Mouse (Mus musculus): ENCODE measurements around the gene Rsph14. TPM values are rescaled to one million over a fixed set of nuclear protein-coding genes. Genes with fewer than 3 reads are reported as not detected.

The Rsph14 gene
- polyA plus RNA-seq, 1 experiment, result not detected

DNA sequence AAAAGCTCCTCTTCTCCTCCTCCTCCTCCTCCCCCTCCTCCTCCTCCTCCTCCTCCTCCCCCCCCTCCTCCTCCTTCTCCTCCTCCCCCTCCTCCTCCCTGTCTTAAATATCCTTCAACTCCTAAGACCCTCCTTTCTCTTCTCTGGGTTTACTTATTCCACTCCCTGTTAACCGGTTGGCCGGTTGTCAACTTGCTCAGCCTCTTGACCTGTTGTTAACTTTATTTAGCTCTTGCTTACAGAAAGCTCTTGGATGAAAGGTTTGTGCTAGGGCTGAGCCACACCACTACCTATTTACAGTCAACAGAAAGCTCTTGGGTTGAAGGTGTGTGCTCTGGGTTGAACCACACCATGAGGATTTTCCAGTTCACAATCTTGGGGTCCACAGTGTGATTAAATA lies 12.1 kb downstream of the Rsph14 start:
- Histone ChIP-seq H3K4me1 (ENCODE audit: control insufficient read depth) (no peaks in the 10 kb centered on the region), H3K9me3 (ENCODE audit: control insufficient read depth, low read length) (peaks cover 6% of the 10 kb centered on the region; the same call in 1 of the 2 replicates)

DNA sequence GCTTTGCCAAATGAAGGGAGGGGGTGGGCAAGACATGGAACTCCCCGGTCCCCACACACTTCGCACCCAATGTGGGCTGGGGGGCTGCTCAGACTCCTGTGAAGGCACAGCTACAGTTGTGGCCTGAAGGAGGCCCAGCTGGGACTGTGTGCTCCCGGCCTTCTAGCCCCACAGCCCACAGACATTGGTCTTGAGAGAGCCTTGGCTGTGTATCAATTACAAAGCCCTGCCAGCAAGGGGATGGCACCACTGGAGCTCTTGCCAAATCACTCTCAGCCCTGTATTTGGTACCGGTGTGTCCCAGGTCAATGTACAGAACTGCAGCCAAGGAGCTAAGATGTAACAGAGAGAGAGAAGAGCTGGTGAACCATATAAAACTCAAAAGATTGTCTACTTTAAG lies 15.9 kb downstream of the Rsph14 start:
- no peaks in the 10 kb centered on the region for H3K9me3 ChIP-seq (ENCODE audit: control insufficient read depth, low read length)
- H3K36me3 ChIP-seq (ENCODE audit: control insufficient read depth), result no peaks in the 10 kb centered on the region
- no peak for TF ChIP-seq GATA1 (IDR thresholded peaks at IDR 0.05; ENCODE audit: low read length)
- no peak for TF ChIP-seq TAL1 (IDR thresholded peaks at IDR 0.05; ENCODE audit: low read length)
- no peaks in the 10 kb centered on the region for H3K4me1 ChIP-seq (ENCODE audit: control insufficient read depth)
- no peak overlapping the region for H3K4me3 ChIP-seq (replicated peaks)
- H3K27me3 ChIP-seq (ENCODE audit: control insufficient read depth), result no peaks in the 10 kb centered on the region

More for the DNA sequence above, 12.1 kb downstream of the Rsph14 start:
- no peaks in the 10 kb centered on the region for H3K27me3 ChIP-seq (ENCODE audit: control insufficient read depth)
- no peak overlapping the region for H3K4me3 ChIP-seq (replicated peaks)
- no peaks in the 10 kb centered on the region for H3K36me3 ChIP-seq (ENCODE audit: control insufficient read depth)
- no peak for TF ChIP-seq GATA1 (IDR thresholded peaks at IDR 0.05; ENCODE audit: low read length)

GRCm38 (mm10) chr10:75015465-75015864 lies 16.9 kb downstream of the Rsph14 start:
- Histone ChIP-seq H3K27me3 (ENCODE audit: control insufficient read depth) (no peaks in the 10 kb centered on the region), H3K4me3 (replicated peaks) (no peak overlapping the region), H3K9me3 (ENCODE audit: control insufficient read depth, low read length) (no peaks in the 10 kb centered on the region), H3K36me3 (ENCODE audit: control insufficient read depth) (no peaks in the 10 kb centered on the region), H3K4me1 (ENCODE audit: control insufficient read depth) (no peaks in the 10 kb centered on the region)
- no peak for TF ChIP-seq GATA1 (IDR thresholded peaks at IDR 0.05; ENCODE audit: low read length)

DNA sequence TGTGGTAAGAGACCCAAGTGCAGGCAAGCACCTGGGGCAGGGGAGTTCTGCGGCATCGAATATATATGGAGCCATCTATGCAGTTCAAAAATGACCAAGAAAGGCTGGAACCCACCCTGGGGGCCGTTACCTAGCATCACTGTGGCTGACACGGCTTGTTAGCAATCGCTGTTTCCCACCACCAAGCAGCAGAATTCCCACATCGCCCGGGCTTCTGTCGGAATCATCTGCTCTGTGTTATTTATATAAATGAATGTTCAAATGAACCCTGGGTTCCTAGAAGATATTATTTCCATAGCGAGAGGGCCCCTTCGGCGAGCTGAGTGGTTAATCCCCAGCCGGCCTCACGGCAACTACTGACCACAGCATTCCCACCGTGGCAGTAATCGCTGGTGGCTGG lies 21.7 kb downstream of the Rsph14 start:
- Histone ChIP-seq H3K4me1 (ENCODE audit: control insufficient read depth) (no peaks in the 10 kb centered on the region), H3K27me3 (ENCODE audit: control insufficient read depth) (no peaks in the 10 kb centered on the region), H3K9me3 (ENCODE audit: control insufficient read depth, low read length) (no peaks in the 10 kb centered on the region), H3K4me3 (replicated peaks) (no peak overlapping the region), H3K36me3 (ENCODE audit: control insufficient read depth) (no peaks in the 10 kb centered on the region)
- TF ChIP-seq GATA1 (IDR thresholded peaks at IDR 0.05; ENCODE audit: low read length) (no peak), TAL1 (IDR thresholded peaks at IDR 0.05; ENCODE audit: low read length) (no peak)

GRCm38 (mm10) chr10:75006889-75007662 lies 25.3 kb downstream of the Rsph14 start:
- no peak overlapping the region for H3K4me3 ChIP-seq (replicated peaks)
- no peaks in the 10 kb centered on the region for H3K36me3 ChIP-seq (ENCODE audit: control insufficient read depth)
- no peaks in the 10 kb centered on the region for H3K27me3 ChIP-seq (ENCODE audit: control insufficient read depth)
- no peak for TF ChIP-seq GATA1 (IDR thresholded peaks at IDR 0.05; ENCODE audit: low read length)
- TF ChIP-seq TAL1 (IDR thresholded peaks at IDR 0.05; ENCODE audit: low read length), result no peak
- no peaks in the 10 kb centered on the region for H3K9me3 ChIP-seq (ENCODE audit: control insufficient read depth, low read length)
- peaks cover 8% of the 10 kb centered on the region; the same call in 1 of the 2 replicates for H3K4me1 ChIP-seq (ENCODE audit: control insufficient read depth)

GRCm38 (mm10) chr10:75004067-75004466 lies 28.3 kb downstream of the Rsph14 start:
- Histone ChIP-seq H3K4me3 (replicated peaks) (no peak overlapping the region), H3K4me1 (ENCODE audit: control insufficient read depth) (peaks cover 8% of the 10 kb centered on the region; the same call in 1 of the 2 replicates), H3K36me3 (ENCODE audit: control insufficient read depth) (no peaks in the 10 kb centered on the region), H3K9me3 (ENCODE audit: control insufficient read depth, low read length) (no peaks in the 10 kb centered on the region), H3K27me3 (ENCODE audit: control insufficient read depth) (no peaks in the 10 kb centered on the region)
- TF ChIP-seq GATA1 (IDR thresholded peaks at IDR 0.05; ENCODE audit: low read length) (no peak), TAL1 (IDR thresholded peaks at IDR 0.05; ENCODE audit: low read length) (no peak)

- no peaks in the 10 kb centered on the region for H3K27me3 ChIP-seq (ENCODE audit: control insufficient read depth)
- TF ChIP-seq TAL1 (IDR thresholded peaks at IDR 0.05; ENCODE audit: low read length) (no peak), GATA1 (IDR thresholded peaks at IDR 0.05; ENCODE audit: low read length) (no peak)
- H3K4me1 ChIP-seq (ENCODE audit: control insufficient read depth), result peaks cover 8% of the 10 kb centered on the region; the same call in 1 of the 2 replicates
- H3K36me3 ChIP-seq (ENCODE audit: control insufficient read depth), result no peaks in the 10 kb centered on the region
- H3K9me3 ChIP-seq (ENCODE audit: control insufficient read depth, low read length), result no peaks in the 10 kb centered on the region
- no peak overlapping the region for H3K4me3 ChIP-seq (replicated peaks)
Measured at GRCm38 (mm10) chr10:75001391-75001790, 31.0 kb downstream of the Rsph14 start.

- peaks cover 13% of the 10 kb centered on the region for H3K27me3 ChIP-seq (ENCODE audit: control insufficient read depth)
- H3K36me3 ChIP-seq (ENCODE audit: control insufficient read depth), result no peaks in the 10 kb centered on the region
Measured at GRCm38 (mm10) chr10:74995377-74995776, 37.0 kb downstream of the Rsph14 start.

GRCm38 (mm10) chr10:74994863-74995262 lies 37.5 kb downstream of the Rsph14 start:
- peaks cover 13% of the 10 kb centered on the region for H3K27me3 ChIP-seq (ENCODE audit: control insufficient read depth)
- H3K4me1 ChIP-seq (ENCODE audit: control insufficient read depth), result no peaks in the 10 kb centered on the region
- H3K36me3 ChIP-seq (ENCODE audit: control insufficient read depth), result no peaks in the 10 kb centered on the region
- 0 out of 2 replicates have a peak, but pooled peaks cover 3% of the 10 kb centered on the region for H3K9me3 ChIP-seq (ENCODE audit: control insufficient read depth, low read length)
- TF ChIP-seq TAL1 (IDR thresholded peaks at IDR 0.05; ENCODE audit: low read length), result no peak
- TF ChIP-seq GATA1 (IDR thresholded peaks at IDR 0.05; ENCODE audit: low read length), result no peak
- no peak overlapping the region for H3K4me3 ChIP-seq (replicated peaks)

More at GRCm38 (mm10) chr10:74995377-74995776, 37.0 kb downstream of the Rsph14 start:
- Histone ChIP-seq H3K4me3 (replicated peaks) (no peak overlapping the region), H3K9me3 (ENCODE audit: control insufficient read depth, low read length) (0 out of 2 replicates have a peak, but pooled peaks cover 3% of the 10 kb centered on the region), H3K4me1 (ENCODE audit: control insufficient read depth) (no peaks in the 10 kb centered on the region)
- TF ChIP-seq GATA1 (IDR thresholded peaks at IDR 0.05; ENCODE audit: low read length) (no peak), TAL1 (IDR thresholded peaks at IDR 0.05; ENCODE audit: low read length) (no peak)

Data from erythroblast, embryonic 14.5 days (primary cell).